Mouse (Mus musculus) bone marrow macrophage, adult 2 months (primary cell): Measurements from ENCODE around the gene Cmc2. TPM values are rescaled to one million over a fixed set of nuclear protein-coding genes. Genes with fewer than 3 reads are reported as not detected.
A peak's percentile ranks its signal among the peaks of the same experiment; 100 is the strongest.

Experiments
- H3K27ac ChIP-seq: 2 replicates; pipeline ENCODE4 v1.5.1; 2012; ENCODE audit warnings: low read depth, low read length; ENCODE audit not compliant: insufficient read depth
- H3K4me1 ChIP-seq: 2 replicates; pipeline ENCODE4 v1.6.1; 2012; ENCODE audit warnings: low read length; ENCODE audit not compliant: control insufficient read depth, insufficient read depth
- H3K4me3 ChIP-seq: 2 replicates; pipeline ENCODE4 v1.5.1; 2012; ENCODE audit warnings: mild to moderate bottlenecking, low read length, moderate library complexity; ENCODE audit not compliant: insufficient read depth
- CTCF ChIP-seq: IDR thresholded peaks from 2 replicates; pipeline ENCODE4 v1.5.1; 2012; ENCODE audit warnings: low read depth, mild to moderate bottlenecking, low read length, moderate library complexity
- POLR2A ChIP-seq: IDR thresholded peaks from 2 replicates; pipeline ENCODE4 v1.6.1; 2012; ENCODE audit warnings: mild to moderate bottlenecking, low read depth, low read length, borderline replicate concordance
- polyA plus RNA-seq: library from polyadenylated mRNA; stranded (reverse); fragments of >200 nt; gene quantifications from 2 replicates; pipeline ENCODE4 v1.2.4, GENCODE M21; 2012; ENCODE audit not compliant: missing spikeins, insufficient read depth, insufficient read length

Gene Cmc2
- polyA plus RNA-seq, 1 experiment = 35.8 TPM

- no peak overlapping the region for H3K27ac ChIP-seq
- H3K4me3 ChIP-seq = no peak overlapping the region
- H3K4me1 ChIP-seq = peaks cover 13% of the 10 kb centered on the region
- TF ChIP-seq POLR2A (no peak), CTCF (no peak)
Measured at GRCm38 (mm10) chr8:116923526-116923925, 2.3 kb upstream of the Cmc2 start.

DNA sequence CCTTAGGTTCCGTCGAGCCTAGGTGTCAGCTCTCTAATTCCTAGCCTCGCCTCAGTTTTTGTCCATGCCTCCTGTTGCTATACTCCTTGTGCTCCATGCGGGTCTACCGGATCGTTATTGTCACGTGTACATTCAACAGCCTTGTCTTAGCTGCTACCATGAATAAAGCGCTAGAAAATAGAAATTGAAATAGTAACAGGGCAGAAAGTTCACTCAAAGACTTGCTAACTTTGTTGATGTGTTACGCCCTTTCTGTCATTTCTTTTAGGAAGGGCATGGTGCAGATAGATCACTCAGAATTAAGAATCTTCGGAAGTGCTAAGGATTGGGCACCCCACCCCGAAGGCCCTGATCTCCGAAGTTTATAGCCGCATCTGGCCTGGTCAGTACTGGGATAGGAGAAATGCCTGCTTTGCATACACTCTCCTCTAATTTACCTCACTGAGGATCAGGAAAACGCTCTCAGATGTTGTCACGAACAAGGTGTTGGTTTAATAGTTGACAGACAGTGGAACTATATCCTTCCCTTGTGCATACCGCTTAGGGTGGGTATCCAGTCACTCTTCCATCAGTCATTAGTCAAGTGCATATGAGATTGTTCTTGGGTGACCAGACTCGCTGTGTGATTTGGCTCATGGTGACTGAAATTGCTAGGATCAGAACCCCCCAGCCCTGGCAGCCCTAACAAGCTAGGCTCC lies 954 bp upstream of the Cmc2 start:
- H3K27ac ChIP-seq = no peak overlapping the region
- peak overlapping the region; percentile 65 for H3K4me3 ChIP-seq
- no peak for TF ChIP-seq POLR2A
- TF ChIP-seq CTCF = no peak
- H3K4me1 ChIP-seq = peaks cover 13% of the 10 kb centered on the region

GRCm38 (mm10) chr8:116921005-116921336 lies 284 bp downstream of the Cmc2 start:
- H3K4me3 ChIP-seq = peak overlapping the region; percentile 65
- H3K4me1 ChIP-seq = peaks cover 13% of the 10 kb centered on the region
- H3K27ac ChIP-seq = peak overlapping the region; percentile 41
- no peak for TF ChIP-seq POLR2A
- no peak for TF ChIP-seq CTCF

- H3K4me3 ChIP-seq = no peak overlapping the region
- H3K4me1 ChIP-seq = peaks cover 12% of the 10 kb centered on the region
- TF ChIP-seq CTCF = no peak
- TF ChIP-seq POLR2A = no peak
- H3K27ac ChIP-seq = no peak overlapping the region
Measured at GRCm38 (mm10) chr8:116905836-116906235, 15.4 kb downstream of the Cmc2 start.

DNA sequence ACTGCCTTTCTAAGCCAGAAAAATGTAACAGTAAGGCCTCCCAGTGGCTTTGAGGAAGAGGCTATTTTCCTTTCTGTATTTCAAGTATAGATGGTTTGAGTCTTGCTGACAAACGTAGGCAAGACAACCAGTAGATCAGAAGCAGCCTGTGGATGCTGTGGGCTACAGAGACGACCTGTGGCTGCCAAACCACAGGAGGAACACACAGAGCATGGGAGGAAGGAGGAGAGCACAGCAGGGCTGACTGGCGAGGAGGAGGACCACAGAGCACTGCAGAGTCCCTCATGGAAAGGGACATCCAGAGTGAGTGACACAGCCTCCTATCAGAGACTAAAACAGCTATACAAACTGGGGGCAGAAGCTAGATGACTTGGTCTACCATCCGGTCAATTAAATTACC lies 16.0 kb downstream of the Cmc2 start:
- no peak for TF ChIP-seq CTCF
- TF ChIP-seq POLR2A = no peak
- Histone ChIP-seq H3K4me1 (peaks cover 12% of the 10 kb centered on the region), H3K4me3 (no peak overlapping the region), H3K27ac (no peak overlapping the region)

- TF ChIP-seq POLR2A (no peak), CTCF (no peak)
- H3K27ac ChIP-seq = no peak overlapping the region
Measured at GRCm38 (mm10) chr8:116904736-116905135, 16.5 kb downstream of the Cmc2 start.

DNA sequence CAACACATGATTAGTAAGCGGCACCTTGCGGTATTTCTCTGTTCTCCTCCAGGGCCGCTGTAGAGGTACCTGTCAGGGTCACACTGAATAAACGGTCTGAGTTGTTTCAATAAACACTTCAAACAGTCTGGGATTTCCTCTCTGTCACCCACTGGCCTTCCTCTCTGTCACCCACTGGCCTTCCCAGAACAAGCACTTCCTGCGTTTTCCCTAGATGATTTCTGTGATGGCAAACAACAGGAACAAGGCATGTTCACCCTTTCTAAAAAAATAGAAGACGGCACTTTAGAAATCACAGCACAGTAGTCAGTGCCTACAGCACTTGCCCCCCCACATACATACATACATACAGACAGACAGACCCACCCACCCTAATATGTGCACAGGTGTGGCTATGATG lies 25.7 kb downstream of the Cmc2 start:
- no peak overlapping the region for H3K4me3 ChIP-seq
- TF ChIP-seq CTCF (no peak), POLR2A (no peak)
- H3K4me1 ChIP-seq = peaks cover 23% of the 10 kb centered on the region
- H3K27ac ChIP-seq = no peak overlapping the region

More at GRCm38 (mm10) chr8:116904736-116905135, 16.5 kb downstream of the Cmc2 start:
- Histone ChIP-seq H3K4me1 (peaks cover 12% of the 10 kb centered on the region), H3K4me3 (no peak overlapping the region)

DNA sequence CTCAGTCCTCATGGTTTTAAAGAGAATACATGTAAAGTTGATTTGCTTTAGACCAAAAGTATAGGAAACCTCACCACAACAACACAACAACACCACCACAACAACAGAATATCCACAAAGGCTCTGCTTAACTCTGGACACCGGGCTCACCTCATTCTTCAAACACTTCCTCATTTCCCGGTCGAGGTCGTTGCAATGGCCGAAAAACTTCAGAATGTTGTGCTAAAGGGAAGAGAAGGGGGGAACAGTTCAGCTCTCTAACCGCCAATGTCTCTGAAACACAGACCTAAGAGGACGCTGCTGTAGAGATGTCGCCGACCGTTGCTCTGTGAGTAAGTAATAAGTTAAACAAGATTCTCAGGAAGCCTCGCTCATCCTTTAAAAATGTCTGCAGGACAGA lies 27.3 kb downstream of the Cmc2 start:
- H3K4me1 ChIP-seq = peaks cover 23% of the 10 kb centered on the region
- no peak overlapping the region for H3K27ac ChIP-seq
- no peak overlapping the region for H3K4me3 ChIP-seq
- TF ChIP-seq POLR2A = no peak
- TF ChIP-seq CTCF = no peak

DNA sequence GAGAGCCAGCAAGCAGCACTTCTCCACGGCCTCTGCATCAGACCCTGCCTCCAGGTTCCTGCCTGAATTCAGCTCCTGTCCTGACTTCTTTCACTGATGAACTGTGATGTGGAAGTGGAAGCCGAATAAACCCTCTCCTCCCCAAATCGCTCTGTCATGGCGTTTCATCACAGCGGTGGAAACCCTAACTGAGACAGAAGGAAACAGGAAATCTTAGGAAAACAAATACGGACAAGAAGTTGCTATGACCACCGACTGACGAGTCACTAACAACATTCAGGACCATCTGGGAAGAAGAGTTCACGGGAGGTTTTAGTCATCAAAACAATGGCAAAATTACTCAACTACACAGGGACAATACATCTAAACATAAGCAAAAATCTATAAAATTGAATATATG lies 28.6 kb downstream of the Cmc2 start:
- TF ChIP-seq CTCF (no peak), POLR2A (no peak)
- Histone ChIP-seq H3K4me3 (no peak overlapping the region), H3K27ac (no peak overlapping the region), H3K4me1 (peaks cover 23% of the 10 kb centered on the region)

DNA sequence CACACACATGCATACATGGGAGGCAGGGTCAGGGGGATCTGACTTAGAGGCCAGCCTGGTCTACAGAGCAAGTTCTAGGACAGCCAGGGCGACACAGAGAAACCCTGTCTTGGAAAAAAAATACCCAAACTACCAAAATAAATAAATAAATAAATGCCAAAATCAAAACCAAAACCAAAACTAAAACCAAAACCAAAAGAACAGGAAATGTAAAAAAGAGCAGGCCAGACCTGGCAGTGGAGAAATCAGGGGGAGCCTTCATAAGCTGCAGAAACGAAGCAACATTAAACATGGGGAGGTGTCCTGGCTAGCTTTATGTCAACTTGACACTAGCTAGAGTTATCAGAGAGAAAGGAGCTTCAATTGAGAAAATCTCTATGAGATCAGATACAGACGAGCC lies 29.1 kb downstream of the Cmc2 start:
- Histone ChIP-seq H3K27ac (no peak overlapping the region), H3K4me3 (no peak overlapping the region), H3K4me1 (peaks cover 23% of the 10 kb centered on the region)
- TF ChIP-seq CTCF (no peak), POLR2A (no peak)

- peaks cover 23% of the 10 kb centered on the region for H3K4me1 ChIP-seq
- H3K4me3 ChIP-seq = no peak overlapping the region
- H3K27ac ChIP-seq = no peak overlapping the region
- TF ChIP-seq POLR2A = no peak
- TF ChIP-seq CTCF = no peak
Measured at GRCm38 (mm10) chr8:116891446-116891845, 29.8 kb downstream of the Cmc2 start.
